ENCODE assay signal across 7 mouse cellular contexts in the genomic region with DNA sequence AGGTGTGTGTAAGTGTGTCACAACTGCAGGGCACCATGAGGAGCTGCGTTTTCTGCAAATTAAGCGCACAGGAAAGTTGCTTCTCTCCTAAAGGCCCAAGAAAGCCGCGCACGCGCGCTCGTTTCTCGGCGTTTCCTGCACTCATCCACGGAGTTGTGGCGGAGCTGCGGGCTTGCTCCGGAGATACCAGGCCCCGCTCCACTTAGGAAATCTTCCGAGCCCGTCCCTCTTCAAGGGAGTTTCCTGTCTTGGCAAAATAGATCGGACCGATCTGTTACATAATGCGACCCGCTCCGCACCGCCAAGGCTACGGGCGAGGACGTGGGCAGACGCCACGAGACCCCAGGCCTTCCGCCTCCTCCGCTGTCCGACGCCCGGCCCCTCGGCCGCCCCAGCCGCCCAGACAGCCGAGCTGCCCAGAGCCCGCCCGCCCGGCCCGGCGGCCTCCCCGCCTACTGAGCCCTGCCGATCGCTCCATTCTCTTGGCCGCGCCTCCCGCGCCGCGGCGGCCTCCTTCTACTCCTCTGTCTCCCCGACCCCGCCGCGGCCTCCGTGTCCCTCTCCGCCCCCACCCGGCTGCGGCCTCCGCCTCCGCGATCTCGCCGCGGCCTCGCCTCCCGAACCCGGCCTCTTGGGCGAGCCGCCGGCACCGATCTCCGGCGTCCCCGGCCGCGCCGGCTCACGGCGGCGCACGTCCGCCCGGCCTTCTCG. TPM values are rescaled to one million over a fixed set of nuclear protein-coding genes. Genes with fewer than 3 reads are reported as not detected.
DNase-seq lines count a peak whose midpoint lies in the region; ATAC-seq and TF ChIP-seq lines count a peak whose summit lies in the region.

No protein-coding gene starts in this region.

- TF ChIP-seq CTCF in intestine, postnatal 0 days (IDR thresholded peaks at IDR 0.05; ENCODE audit: low read depth) = no peak

- peak overlapping the region; percentile 99 for H3K9ac ChIP-seq in intestine, postnatal 0 days (ENCODE audit: low read depth, low read length)
- H3K9ac ChIP-seq in limb, embryonic 12.5 days (replicated peaks) = peak overlapping the region; percentile 99
- peak overlapping the region; percentile 99 for H3K9ac ChIP-seq in midbrain, embryonic 12.5 days (replicated peaks)

- no peaks in the 10 kb centered on the region for H3K9me3 ChIP-seq in intestine, postnatal 0 days (ENCODE audit: control insufficient read depth)
- no peaks in the 10 kb centered on the region for H3K9me3 ChIP-seq in limb, embryonic 12.5 days
- no peaks in the 10 kb centered on the region for H3K9me3 ChIP-seq in midbrain, embryonic 12.5 days

- under 1% methylated on average over 50 of the region's 86 CpGs for WGBS in intestine, postnatal 0 days
- WGBS in limb, embryonic 12.5 days = under 1% methylated on average over 61 of the region's 86 CpGs
- under 1% methylated on average over 82 of the region's 86 CpGs for WGBS in midbrain, embryonic 12.5 days

- H3K4me2 ChIP-seq in intestine, postnatal 0 days (replicated peaks; ENCODE audit: low read depth) = peak overlapping the region; percentile 71
- peak overlapping the region; percentile 97 for H3K4me2 ChIP-seq in limb, embryonic 12.5 days
- peak overlapping the region; percentile 98 for H3K4me2 ChIP-seq in midbrain, embryonic 12.5 days (replicated peaks)

- H3K4me3 ChIP-seq in intestine, postnatal 0 days (ENCODE audit: low read depth, low read length) = peak overlapping the region; percentile 99
- peak overlapping the region; percentile 99 for H3K4me3 ChIP-seq in limb, embryonic 12.5 days (replicated peaks)
- H3K4me3 ChIP-seq in midbrain, embryonic 12.5 days = peak overlapping the region; percentile 100

- H3K4me1 ChIP-seq in intestine, postnatal 0 days (replicated peaks; ENCODE audit: control insufficient read depth, insufficient read depth, low read length) = peaks cover 8% of the 10 kb centered on the region
- peaks cover 25% of the 10 kb centered on the region for H3K4me1 ChIP-seq in limb, embryonic 12.5 days (replicated peaks)
- peaks cover 25% of the 10 kb centered on the region for H3K4me1 ChIP-seq in midbrain, embryonic 12.5 days

- ATAC-seq in granulocyte monocyte progenitor cell, adult 5-6 weeks (replicated peaks; ENCODE audit: poor library complexity, severe bottlenecking) = peak; percentile 59
- ATAC-seq in intestine, postnatal 0 days = peak; percentile 35
- ATAC-seq in limb, embryonic 12.5 days (ENCODE audit: insufficient number of reproducible peaks, insufficient read depth, low FRiP score, low TSS enrichment, low read depth) = peak; percentile 8; the same call in 1 of the 2 replicates
- ATAC-seq in midbrain, embryonic 12.5 days (ENCODE audit: low FRiP score, low read depth) = peak; percentile 36; the same call in 1 of the 2 replicates

- H3K27ac ChIP-seq in intestine, postnatal 0 days (ENCODE audit: low read depth, low read length) = peak overlapping the region; percentile 95
- H3K27ac ChIP-seq in limb, embryonic 12.5 days = peak overlapping the region; percentile 86
- peak overlapping the region; percentile 84 for H3K27ac ChIP-seq in midbrain, embryonic 12.5 days (replicated peaks)

- peak; percentile 79 for DNase-seq in adrenal gland, postnatal 10 days
- peak; percentile 45 for DNase-seq in embryo, embryonic 9.5 days (ENCODE audit: extremely low spot score)
- peak; percentile 50 for DNase-seq in spleen, adult 12 weeks (ENCODE audit: low spot score)

- H3K27me3 ChIP-seq in intestine, postnatal 0 days (replicated peaks; ENCODE audit: control insufficient read depth, insufficient read depth, low read length) = no peaks in the 10 kb centered on the region
- no peaks in the 10 kb centered on the region for H3K27me3 ChIP-seq in limb, embryonic 12.5 days
- H3K27me3 ChIP-seq in midbrain, embryonic 12.5 days = no peaks in the 10 kb centered on the region

- H3K36me3 ChIP-seq in intestine, postnatal 0 days (ENCODE audit: control insufficient read depth, insufficient read depth) = peaks cover 20% of the 10 kb centered on the region
- H3K36me3 ChIP-seq in limb, embryonic 12.5 days = peaks cover 27% of the 10 kb centered on the region
- H3K36me3 ChIP-seq in midbrain, embryonic 12.5 days = peaks cover 24% of the 10 kb centered on the region

RNA-seq across cellular contexts. Expression of a gene that starts 0.8 kb away (rescaled TPM):
- total RNA-seq in adrenal gland, postnatal 10 days (2021) = 10 to 100 TPM; 46.4 to 46.9 TPM
- 40.9 and 53.1 TPM in 2 replicates for total RNA-seq in granulocyte monocyte progenitor cell, adult 5-6 weeks (2014; fragmentation: Nextera tagmentation)
- 51.7 and 52.5 TPM in 2 replicates for total RNA-seq in granulocyte monocyte progenitor cell, adult 5-6 weeks (2017)
- polyA plus RNA-seq in intestine, postnatal 0 days (2015; fragmentation: Nextera tagmentation; extraction: Ambion mirVana) = 11.4 and 13.3 TPM in 2 replicates
- 27.1 and 29.2 TPM in 2 replicates for polyA plus RNA-seq in limb, embryonic 12.5 days (2016; fragmentation: Nextera tagmentation; extraction: Ambion mirVana)
- polyA plus RNA-seq in midbrain, embryonic 12.5 days (2016; fragmentation: Nextera tagmentation; extraction: Ambion mirVana) = 28.5 and 28.8 TPM in 2 replicates

RNA-seq across cellular contexts. Expression of a gene that starts 18.3 kb away (rescaled TPM):
- 10 to 100 TPM; 10.8 to 11.1 TPM for total RNA-seq in adrenal gland, postnatal 10 days (2021)
- total RNA-seq in granulocyte monocyte progenitor cell, adult 5-6 weeks (2014; fragmentation: Nextera tagmentation) = 62.1 and 73.2 TPM in 2 replicates
- total RNA-seq in granulocyte monocyte progenitor cell, adult 5-6 weeks (2017) = 55.0 and 61.0 TPM in 2 replicates
- 4.9 and 5.1 TPM in 2 replicates for polyA plus RNA-seq in intestine, postnatal 0 days (2015; fragmentation: Nextera tagmentation; extraction: Ambion mirVana)
- 25.0 and 26.3 TPM in 2 replicates for polyA plus RNA-seq in limb, embryonic 12.5 days (2016; fragmentation: Nextera tagmentation; extraction: Ambion mirVana)
- 42.1 and 44.3 TPM in 2 replicates for polyA plus RNA-seq in midbrain, embryonic 12.5 days (2016; fragmentation: Nextera tagmentation; extraction: Ambion mirVana)

Comparison
In these comparisons a context has a peak if more than half of its experiments do, and no peak if none do; other contexts are left out.
1. Peak in every context shown above with its lines: DNase-seq, ATAC-seq, H3K4me3 ChIP-seq and H3K27ac ChIP-seq.
2. ATAC-seq: peak in every context shown above with its lines; median percentile 59 in granulocyte monocyte progenitor cell, adult 5-6 weeks; 36 in midbrain, embryonic 12.5 days; 35 in intestine, postnatal 0 days; 8 in limb, embryonic 12.5 days.